Mouse (Mus musculus) neural tube, embryonic 11.5 days (tissue): Measurements from ENCODE around the gene Lhfpl2. TPM values are rescaled to one million over a fixed set of nuclear protein-coding genes. Genes with fewer than 3 reads are reported as not detected.

ENCODE experiments used
- ATAC-seq: fragments of 200-750 bp; cut with Nextera tagmentation; 2 replicates; pipeline ENCODE4 v1.8.0; 2017; ENCODE audit warnings: moderate number of reproducible peaks, mild to moderate bottlenecking, moderate TSS enrichment, moderate library complexity; ENCODE audit not compliant: insufficient read depth, low FRiP score, low TSS enrichment
- DNase-seq: peaks from one replicate; pipeline ENCODE4 v3.0.0-alpha.2; 2015; ENCODE audit warnings: low spot score
- H3K27ac ChIP-seq: fragments of 300-500 bp; sonication (generic); 2 replicates; pipeline ENCODE4 v1.5.1; 2014; ENCODE audit warnings: low read depth, mild to moderate bottlenecking, low read length
- H3K27me3 ChIP-seq: fragments of 300-500 bp; sonication (generic); 2 replicates; pipeline ENCODE4 v1.6.1; 2014; ENCODE audit warnings: mild to moderate bottlenecking, low read length, mixed read lengths; ENCODE audit not compliant: control insufficient read depth, insufficient read depth
- H3K36me3 ChIP-seq: fragments of 300-500 bp; sonication (generic); 2 replicates; pipeline ENCODE4 v1.6.1; 2014; ENCODE audit warnings: mild to moderate bottlenecking, low read length, moderate library complexity, mixed read lengths; ENCODE audit not compliant: control insufficient read depth, insufficient read depth
- H3K4me1 ChIP-seq: fragments of 300-500 bp; sonication (generic); 2 replicates; pipeline ENCODE4 v1.6.1; 2014; ENCODE audit warnings: low read length, mixed read lengths; ENCODE audit not compliant: control insufficient read depth, insufficient read depth
- H3K4me2 ChIP-seq: fragments of 300-500 bp; sonication (generic); 2 replicates; pipeline ENCODE4 v1.6.1; 2014; ENCODE audit warnings: low read depth, mild to moderate bottlenecking, moderate library complexity
- H3K4me3 ChIP-seq: fragments of 300-500 bp; sonication (generic); 2 replicates; pipeline ENCODE4 v1.5.1; 2014; ENCODE audit warnings: low read depth, low read length
- H3K9ac ChIP-seq: fragments of 300-500 bp; sonication (generic); 2 replicates; pipeline ENCODE4 v1.6.1; 2014; ENCODE audit warnings: mild to moderate bottlenecking, low read length
- H3K9me3 ChIP-seq: fragments of 300-500 bp; sonication (generic); 2 replicates; pipeline ENCODE4 v1.6.1; 2016; ENCODE audit warnings: low read length; ENCODE audit not compliant: control insufficient read depth
- WGBS: fragments of 180-500 bp; shearing (Covaris S2); extraction: QIAGEN DNeasy Blood & Tissue Kit; methylation state at CpG from one replicate; pipeline ENCODE4 v1.1.7; 2014; 5-methylcytosine and 5-hydroxymethylcytosine counted together
- polyA plus RNA-seq: library from polyadenylated mRNA; unstranded; fragments of >200 nt; fragmentation: Nextera tagmentation; extraction: Ambion mirVana; gene quantifications from 2 replicates; pipeline ENCODE4 v1.2.1, GENCODE M21; 2014

Gene Lhfpl2
- polyA plus RNA-seq, 1 experiment from 2014 or later = 25.2 TPM

GRCm38 (mm10) chr13:94135180-94135579, 77.6 kb downstream of the Lhfpl2 start:
- Histone ChIP-seq H3K4me3 (no peak overlapping the region), H3K4me1 (peaks cover 12% of the 10 kb centered on the region; the same call in 1 of the 2 replicates), H3K9ac (no peak overlapping the region), H3K4me2 (no peak overlapping the region), H3K27ac (no peak overlapping the region), H3K36me3 (no peaks in the 10 kb centered on the region), H3K9me3 (no peaks in the 10 kb centered on the region), H3K27me3 (no peaks in the 10 kb centered on the region)
- WGBS = 76% methylated on average over 7 of the region's 7 CpGs
- ATAC-seq = no peak
- DNase-seq = no peak

DNA sequence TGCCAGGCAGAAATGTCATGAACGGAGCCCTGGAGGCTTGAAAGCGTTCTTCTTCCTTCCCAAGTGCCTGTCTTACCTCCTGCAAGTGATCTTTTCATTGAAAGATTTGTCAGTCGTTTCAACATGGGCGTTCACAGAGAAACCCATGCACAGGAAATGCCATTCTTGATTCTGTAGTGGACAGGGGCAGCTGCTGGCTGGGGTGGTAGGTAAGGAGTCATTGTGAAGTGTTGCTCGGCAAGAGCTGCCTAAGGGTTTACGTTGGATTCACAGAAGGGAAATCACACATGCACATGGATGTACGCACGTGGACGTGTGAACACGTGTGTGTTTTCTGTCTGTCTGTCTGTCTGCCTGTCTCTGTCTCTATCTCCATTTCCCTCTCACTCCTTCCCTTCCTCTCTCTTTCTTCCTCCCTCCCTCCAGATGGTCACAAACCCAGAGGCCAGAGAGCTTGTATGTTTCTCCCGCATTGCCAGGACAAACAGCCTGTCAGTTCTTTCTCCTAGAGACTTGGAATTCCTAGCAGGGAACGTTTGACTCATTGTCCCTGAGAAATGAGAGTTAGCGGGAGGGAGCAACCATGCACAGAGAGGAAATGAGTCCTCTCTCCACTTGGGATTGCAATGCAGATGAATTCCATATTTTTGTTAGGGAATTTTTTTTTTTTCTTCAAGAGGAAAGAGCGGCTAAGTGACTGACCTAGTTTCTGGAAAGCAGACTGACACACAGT, 82.3 kb downstream of the Lhfpl2 start:
- no peak for DNase-seq
- ATAC-seq = no peak
- H3K9ac ChIP-seq = no peak overlapping the region
- H3K4me1 ChIP-seq = peaks cover 13% of the 10 kb centered on the region
- H3K36me3 ChIP-seq = no peaks in the 10 kb centered on the region
- no peaks in the 10 kb centered on the region for H3K27me3 ChIP-seq
- H3K9me3 ChIP-seq = no peaks in the 10 kb centered on the region
- no peak overlapping the region for H3K4me2 ChIP-seq
- 60% methylated on average over 14 of the region's 14 CpGs for WGBS
- H3K4me3 ChIP-seq = no peak overlapping the region
- no peak overlapping the region for H3K27ac ChIP-seq

- H3K36me3 ChIP-seq = no peaks in the 10 kb centered on the region
- H3K27ac ChIP-seq = no peak overlapping the region
- H3K9me3 ChIP-seq = no peaks in the 10 kb centered on the region
- no peak overlapping the region for H3K9ac ChIP-seq
- peaks cover 13% of the 10 kb centered on the region for H3K4me1 ChIP-seq
- no peak overlapping the region for H3K4me3 ChIP-seq
- no peak overlapping the region for H3K4me2 ChIP-seq
- ATAC-seq (no peak), DNase-seq (no peak)
- H3K27me3 ChIP-seq = no peaks in the 10 kb centered on the region
- WGBS = 66% methylated on average over 4 of the region's 4 CpGs
Measured at GRCm38 (mm10) chr13:94140446-94140845, 82.8 kb downstream of the Lhfpl2 start.

- H3K27me3 ChIP-seq = no peaks in the 10 kb centered on the region
- DNase-seq (peak; percentile 57), ATAC-seq (peak; percentile 55; the same call in 1 of the 2 replicates)
- no peak overlapping the region for H3K27ac ChIP-seq
- H3K36me3 ChIP-seq = no peaks in the 10 kb centered on the region
- WGBS = 9% methylated on average over 12 of the region's 12 CpGs
- no peak overlapping the region for H3K9ac ChIP-seq
- H3K4me2 ChIP-seq = no peak overlapping the region
- no peak overlapping the region for H3K4me3 ChIP-seq
- no peaks in the 10 kb centered on the region for H3K9me3 ChIP-seq
- H3K4me1 ChIP-seq = peaks cover 13% of the 10 kb centered on the region
Measured at GRCm38 (mm10) chr13:94143063-94143652, 85.6 kb downstream of the Lhfpl2 start.

- Histone ChIP-seq H3K4me2 (no peak overlapping the region), H3K27me3 (no peaks in the 10 kb centered on the region), H3K36me3 (no peaks in the 10 kb centered on the region), H3K9ac (no peak overlapping the region), H3K4me1 (peaks cover 13% of the 10 kb centered on the region), H3K27ac (no peak overlapping the region), H3K9me3 (no peaks in the 10 kb centered on the region), H3K4me3 (no peak overlapping the region)
- DNase-seq (no peak), ATAC-seq (no peak)
- WGBS = 60% methylated on average over 8 of the region's 8 CpGs
Measured at GRCm38 (mm10) chr13:94144451-94144850, 86.9 kb downstream of the Lhfpl2 start.

DNA sequence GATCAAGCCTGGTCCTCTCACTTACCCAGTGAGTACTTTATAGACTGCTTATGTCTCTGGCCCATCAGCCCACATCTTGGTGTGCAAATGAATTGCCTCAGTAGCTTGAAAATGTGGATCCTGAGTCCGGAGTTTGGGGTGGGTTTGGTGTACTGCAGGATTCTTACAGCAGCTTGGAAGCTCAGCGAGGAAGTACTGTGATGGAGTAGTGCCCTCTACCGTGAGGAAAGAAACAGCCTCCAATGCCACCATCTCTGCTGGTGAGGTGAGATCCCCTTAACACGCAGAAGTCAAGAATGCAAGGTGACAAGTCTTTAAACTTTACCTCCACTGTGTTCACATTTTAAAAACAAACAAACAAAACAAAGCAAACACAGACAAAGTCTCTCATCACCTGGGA, 89.7 kb downstream of the Lhfpl2 start:
- WGBS = 45% methylated on average over 4 of the region's 4 CpGs
- Histone ChIP-seq H3K27ac (no peak overlapping the region), H3K4me1 (peaks cover 6% of the 10 kb centered on the region), H3K27me3 (no peaks in the 10 kb centered on the region), H3K9ac (no peak overlapping the region), H3K4me2 (no peak overlapping the region), H3K36me3 (no peaks in the 10 kb centered on the region), H3K4me3 (no peak overlapping the region), H3K9me3 (no peaks in the 10 kb centered on the region)
- ATAC-seq (no peak), DNase-seq (no peak)

- H3K4me3 ChIP-seq = no peak overlapping the region
- no peak overlapping the region for H3K27ac ChIP-seq
- no peak overlapping the region for H3K4me2 ChIP-seq
- H3K27me3 ChIP-seq = no peaks in the 10 kb centered on the region
- H3K36me3 ChIP-seq = no peaks in the 10 kb centered on the region
- H3K9ac ChIP-seq = no peak overlapping the region
- H3K9me3 ChIP-seq = no peaks in the 10 kb centered on the region
- ATAC-seq (no peak), DNase-seq (no peak)
- H3K4me1 ChIP-seq = no peaks in the 10 kb centered on the region
- WGBS = 77% methylated on average over 5 of the region's 5 CpGs
Measured at GRCm38 (mm10) chr13:94149006-94149405, 91.4 kb downstream of the Lhfpl2 start.

DNA sequence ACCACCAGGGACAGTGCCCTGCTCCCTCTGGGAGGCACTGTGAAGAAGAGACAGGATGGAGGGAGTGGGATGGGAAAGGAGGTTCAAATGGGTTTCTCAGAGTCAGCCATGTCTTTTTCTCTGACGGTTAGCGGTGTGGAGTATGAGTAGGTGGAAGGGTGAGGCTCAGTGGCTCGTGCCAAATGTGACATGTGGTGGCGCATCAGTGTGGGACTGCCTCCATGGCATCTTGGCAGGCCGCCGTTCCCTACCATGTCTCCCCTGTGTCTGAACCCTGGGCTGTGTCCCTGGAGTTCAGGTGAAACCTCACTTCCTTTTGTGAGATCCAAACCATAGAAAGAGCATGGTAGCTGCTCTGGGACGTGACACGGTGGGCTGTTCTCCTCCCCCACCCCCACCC, 92.2 kb downstream of the Lhfpl2 start:
- 91% methylated on average over 8 of the region's 8 CpGs for WGBS
- Histone ChIP-seq H3K4me3 (no peak overlapping the region), H3K4me2 (no peak overlapping the region), H3K27ac (no peak overlapping the region), H3K9ac (no peak overlapping the region), H3K4me1 (no peaks in the 10 kb centered on the region), H3K27me3 (no peaks in the 10 kb centered on the region), H3K36me3 (no peaks in the 10 kb centered on the region), H3K9me3 (no peaks in the 10 kb centered on the region)
- DNase-seq (no peak), ATAC-seq (no peak)

GRCm38 (mm10) chr13:94151308-94151707, 93.7 kb downstream of the Lhfpl2 start:
- Histone ChIP-seq H3K4me1 (no peaks in the 10 kb centered on the region), H3K4me2 (no peak overlapping the region), H3K27me3 (no peaks in the 10 kb centered on the region), H3K9me3 (no peaks in the 10 kb centered on the region), H3K4me3 (no peak overlapping the region), H3K27ac (no peak overlapping the region), H3K36me3 (no peaks in the 10 kb centered on the region), H3K9ac (no peak overlapping the region)
- DNase-seq (no peak), ATAC-seq (no peak)
- WGBS = 55% methylated on average over 4 of the region's 4 CpGs
